Mouse (Mus musculus): Measurements from ENCODE around the gene Olfr1510.

GRCm38 (mm10) chr14:52397279-52397678, 16.9 kb downstream of the Olfr1510 start, which contains the start of gene Olfr1511:
- no peak for TF ChIP-seq GATA1 (IDR thresholded peaks at IDR 0.05; ENCODE audit: low read depth, low read length)
- no peak for TF ChIP-seq CTCF (IDR thresholded peaks at IDR 0.05 in 2 of 3, conservative IDR thresholded peaks at IDR 0.05 in 1 of 3; ENCODE audit: control insufficient read depth in 1 of 3, insufficient read depth in 1 of 3, low read depth in 2 of 3, low read length in 3 of 3, poor library complexity in 1 of 3, severe bottlenecking in 1 of 3)
- no peak for TF ChIP-seq USF2 (IDR thresholded peaks at IDR 0.05; ENCODE audit: borderline replicate concordance in 1 of 2, insufficient read depth in 1 of 2, low read depth in 1 of 2, low read length in 2 of 2)

Data from MEL (cell line).